8 mouse cellular contexts compared by ENCODE assay signal in the genomic region with DNA sequence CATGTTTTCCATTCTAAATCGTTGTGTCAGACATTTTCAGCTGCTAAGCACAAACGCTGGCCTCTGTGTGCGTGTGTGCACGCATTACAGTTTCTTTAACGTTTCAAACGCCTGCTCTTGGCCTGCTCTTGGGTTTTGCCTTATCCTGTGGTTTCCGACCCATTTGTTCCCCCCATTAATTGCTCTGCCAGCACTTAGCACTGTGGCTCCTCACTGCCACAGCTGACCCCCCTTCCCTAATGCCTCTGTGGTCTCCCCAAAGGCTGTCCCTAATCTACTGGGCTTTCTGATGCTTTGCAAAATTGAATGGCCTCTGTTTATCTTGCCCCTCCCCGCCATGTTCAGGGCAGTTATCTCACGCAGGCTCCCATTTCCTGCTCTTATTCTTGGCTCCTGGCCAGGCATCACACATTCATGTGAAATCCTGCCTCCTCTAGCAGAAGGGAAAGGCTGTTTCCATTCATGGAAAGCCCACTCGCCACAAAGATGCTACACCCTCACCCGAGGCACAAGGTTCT.
DNase-seq lines count a peak whose midpoint lies in the region; ATAC-seq lines count a peak whose summit lies in the region.

No protein-coding gene starts in this region.

- ATAC-seq in forebrain, embryonic 15.5 days (replicated peaks) = peak; percentile 61
- ATAC-seq in hindbrain, embryonic 14.5 days (ENCODE audit: low FRiP score) = peak; percentile 46; the same call in 1 of the 2 replicates

- no peak overlapping the region for H3K4me3 ChIP-seq in forebrain, embryonic 15.5 days
- H3K4me3 ChIP-seq in hindbrain, embryonic 14.5 days (replicated peaks; ENCODE audit: low read length) = no peak overlapping the region

- H3K36me3 ChIP-seq in forebrain, embryonic 15.5 days = no peaks in the 10 kb centered on the region
- no peaks in the 10 kb centered on the region for H3K36me3 ChIP-seq in hindbrain, embryonic 14.5 days (replicated peaks; ENCODE audit: control insufficient read depth, insufficient read depth)

- H3K9me3 ChIP-seq in forebrain, embryonic 15.5 days = no peaks in the 10 kb centered on the region
- H3K9me3 ChIP-seq in hindbrain, embryonic 14.5 days (ENCODE audit: control insufficient read depth, low read length) = no peaks in the 10 kb centered on the region

- peak; percentile 77 for DNase-seq in embryo, embryonic 11 days
- DNase-seq in hindbrain, embryonic 14.5 days (ENCODE audit: low spot score) = peak; percentile 44
- peak; percentile 49 for DNase-seq in liver
- DNase-seq in neural tube, embryonic 10.5 days (ENCODE audit: extremely low spot score, low spot score) = peak; percentile 58
- DNase-seq in ovary, postnatal 14 days (ENCODE audit: low spot score) = no peak
- DNase-seq in thymus, postnatal 25 days = no peak
- no peak for DNase-seq in left cerebral cortex, adult 11 months (ENCODE audit: low spot score)

- no peak overlapping the region for H3K4me2 ChIP-seq in forebrain, embryonic 15.5 days (replicated peaks)
- no peak overlapping the region for H3K4me2 ChIP-seq in hindbrain, embryonic 14.5 days (replicated peaks)

- WGBS in forebrain, embryonic 15.5 days = 31% methylated on average over 11 of the region's 11 CpGs
- 41% methylated on average over 11 of the region's 11 CpGs for WGBS in hindbrain, embryonic 14.5 days

- peaks cover 12% of the 10 kb centered on the region for H3K4me1 ChIP-seq in forebrain, embryonic 15.5 days
- H3K4me1 ChIP-seq in hindbrain, embryonic 14.5 days (replicated peaks; ENCODE audit: control insufficient read depth, insufficient read depth, low read length) = 0 out of 2 replicates have a peak, but pooled peaks cover 5% of the 10 kb centered on the region

- H3K27ac ChIP-seq in forebrain, embryonic 15.5 days (replicated peaks) = no peak overlapping the region
- no peak overlapping the region for H3K27ac ChIP-seq in hindbrain, embryonic 14.5 days

- no peak overlapping the region for H3K9ac ChIP-seq in forebrain, embryonic 15.5 days (replicated peaks)
- H3K9ac ChIP-seq in hindbrain, embryonic 14.5 days = no peak overlapping the region

- no peaks in the 10 kb centered on the region for H3K27me3 ChIP-seq in forebrain, embryonic 15.5 days
- H3K27me3 ChIP-seq in hindbrain, embryonic 14.5 days (ENCODE audit: control insufficient read depth, insufficient read depth, low read length) = no peaks in the 10 kb centered on the region

Comparison
In these comparisons a context has a peak if more than half of its experiments do, and no peak if none do; other contexts are left out.
1. DNase-seq: peak in embryo, embryonic 11 days (single experiment), hindbrain, embryonic 14.5 days (single experiment), liver (single experiment) and neural tube, embryonic 10.5 days (single experiment); none in ovary, postnatal 14 days (single experiment), thymus, postnatal 25 days (single experiment) and left cerebral cortex, adult 11 months (single experiment).